Mouse (Mus musculus) neural tube, embryonic 14.5 days (tissue): ENCODE measurements around the gene Kif23. TPM values are rescaled to one million over a fixed set of nuclear protein-coding genes. Genes with fewer than 3 reads are reported as not detected.

Source experiments
- ATAC-seq: fragments of 200-750 bp; cut with Nextera tagmentation; 2 replicates; pipeline ENCODE4 v1.8.0; 2017; ENCODE audit warnings: low read depth, mild to moderate bottlenecking, moderate TSS enrichment, moderate library complexity
- H3K27ac ChIP-seq: fragments of 300-500 bp; sonication (generic); 2 replicates; pipeline ENCODE4 v1.5.1; 2014; ENCODE audit warnings: low read depth, mild to moderate bottlenecking, control low read depth, low read length, moderate library complexity, mixed read lengths
- H3K27me3 ChIP-seq: fragments of 300-500 bp; sonication (generic); 2 replicates; pipeline ENCODE4 v1.6.1; 2014; ENCODE audit warnings: low read length; ENCODE audit not compliant: control insufficient read depth, insufficient read depth
- H3K36me3 ChIP-seq: fragments of 300-500 bp; sonication (generic); 2 replicates; pipeline ENCODE4 v1.6.1; 2014; ENCODE audit warnings: low read length, mixed read lengths; ENCODE audit not compliant: control insufficient read depth, insufficient read depth
- H3K4me1 ChIP-seq: fragments of 300-500 bp; sonication (generic); 2 replicates; pipeline ENCODE4 v1.6.1; 2014; ENCODE audit warnings: low read length; ENCODE audit not compliant: control insufficient read depth, insufficient read depth
- H3K4me2 ChIP-seq: fragments of 300-500 bp; sonication (generic); 2 replicates; pipeline ENCODE4 v1.6.1; 2014; ENCODE audit warnings: mild to moderate bottlenecking, low read depth, low read length, control low read depth
- H3K4me3 ChIP-seq: fragments of 300-500 bp; sonication (generic); 2 replicates; pipeline ENCODE4 v1.5.1; 2014; ENCODE audit warnings: low read depth, low read length, control low read depth, mixed read lengths
- H3K9ac ChIP-seq: fragments of 300-500 bp; sonication (generic); replicated peaks from 2 replicates; pipeline ENCODE4 v1.6.1; 2014; ENCODE audit warnings: low read depth, mild to moderate bottlenecking, control low read depth, low read length, mixed read lengths
- H3K9me3 ChIP-seq: fragments of 300-500 bp; sonication (generic); 2 replicates; pipeline ENCODE4 v1.6.1; 2016; ENCODE audit warnings: low read length; ENCODE audit not compliant: control insufficient read depth
- WGBS: fragments of 180-500 bp; shearing (Covaris S2); extraction: QIAGEN DNeasy Blood & Tissue Kit; methylation state at CpG from one replicate; pipeline ENCODE4 v1.1.7; 2014; 5-methylcytosine and 5-hydroxymethylcytosine counted together
- polyA plus RNA-seq: library from polyadenylated mRNA; unstranded; fragments of >200 nt; fragmentation: Nextera tagmentation; extraction: Ambion mirVana; gene quantifications from 2 replicates; pipeline ENCODE4 v1.2.1, GENCODE M21; 2014

Gene Kif23
- polyA plus RNA-seq, 1 experiment from 2014 or later, result 7.6 TPM

- Histone ChIP-seq H3K9me3 (no peaks in the 10 kb centered on the region), H3K36me3 (no peaks in the 10 kb centered on the region), H3K4me3 (no peak overlapping the region), H3K4me1 (no peaks in the 10 kb centered on the region), H3K9ac (no peak overlapping the region), H3K27ac (no peak overlapping the region), H3K27me3 (no peaks in the 10 kb centered on the region), H3K4me2 (no peak overlapping the region)
- 88% methylated on average over 13 of the region's 13 CpGs for WGBS
- no peak for ATAC-seq
These were observed 30.8 kb upstream of the Kif23 start for GRCm38 (mm10) chr9:61977258-61977945.

- Histone ChIP-seq H3K4me1 (no peaks in the 10 kb centered on the region), H3K27ac (no peak overlapping the region), H3K27me3 (no peaks in the 10 kb centered on the region), H3K4me3 (no peak overlapping the region), H3K4me2 (no peak overlapping the region), H3K9ac (no peak overlapping the region), H3K9me3 (no peaks in the 10 kb centered on the region), H3K36me3 (no peaks in the 10 kb centered on the region)
- no peak for ATAC-seq
- 46% methylated on average over 9 of the region's 9 CpGs for WGBS
These were observed 25.5 kb upstream of the Kif23 start for GRCm38 (mm10) chr9:61972031-61972430.

GRCm38 (mm10) chr9:61971045-61971444 lies 24.5 kb upstream of the Kif23 start:
- Histone ChIP-seq H3K36me3 (no peaks in the 10 kb centered on the region), H3K4me3 (no peak overlapping the region), H3K4me1 (no peaks in the 10 kb centered on the region), H3K9ac (no peak overlapping the region), H3K4me2 (no peak overlapping the region), H3K9me3 (no peaks in the 10 kb centered on the region), H3K27me3 (no peaks in the 10 kb centered on the region), H3K27ac (no peak overlapping the region)
- ATAC-seq, result no peak
- WGBS, result 82% methylated on average over 3 of the region's 3 CpGs

GRCm38 (mm10) chr9:61967357-61967756 lies 20.8 kb upstream of the Kif23 start:
- Histone ChIP-seq H3K4me3 (no peak overlapping the region), H3K4me2 (no peak overlapping the region), H3K27me3 (no peaks in the 10 kb centered on the region), H3K9ac (no peak overlapping the region), H3K27ac (no peak overlapping the region), H3K36me3 (no peaks in the 10 kb centered on the region), H3K4me1 (0 out of 2 replicates have a peak, but pooled peaks cover 3% of the 10 kb centered on the region), H3K9me3 (no peaks in the 10 kb centered on the region)
- ATAC-seq, result no peak
- 86% methylated on average over 10 of the region's 10 CpGs for WGBS

DNA sequence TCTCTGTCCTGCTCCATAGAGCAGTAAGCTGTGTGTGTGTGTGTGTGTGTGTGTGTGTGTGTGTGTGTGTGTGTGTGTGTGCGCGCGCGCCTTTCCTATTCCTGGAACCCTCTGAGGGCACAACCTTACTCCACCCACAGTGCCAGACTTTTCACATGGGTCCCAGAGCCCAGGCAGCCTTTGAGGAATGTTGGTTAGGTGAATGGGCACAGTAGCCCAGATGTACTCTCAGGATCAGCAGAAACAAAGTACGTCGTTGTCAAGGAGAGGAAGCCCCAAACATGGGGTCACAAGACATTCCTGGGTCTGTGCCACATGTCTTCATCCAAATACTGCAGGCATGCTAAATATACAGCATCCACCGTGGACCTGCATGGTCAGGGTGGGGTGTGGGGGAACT lies 19.4 kb upstream of the Kif23 start:
- Histone ChIP-seq H3K4me3 (no peak overlapping the region), H3K4me2 (no peak overlapping the region), H3K9me3 (no peaks in the 10 kb centered on the region), H3K27me3 (no peaks in the 10 kb centered on the region), H3K27ac (no peak overlapping the region), H3K36me3 (no peaks in the 10 kb centered on the region), H3K9ac (no peak overlapping the region), H3K4me1 (0 out of 2 replicates have a peak, but pooled peaks cover 3% of the 10 kb centered on the region)
- ATAC-seq, result no peak
- WGBS, result 94% methylated on average over 7 of the region's 7 CpGs

- H3K9ac ChIP-seq, result no peak overlapping the region
- H3K27me3 ChIP-seq, result no peaks in the 10 kb centered on the region
- 0 out of 2 replicates have a peak, but pooled peaks cover 3% of the 10 kb centered on the region for H3K4me1 ChIP-seq
- 46% methylated on average over 4 of the region's 4 CpGs for whole genome bisulfite sequencing
- H3K9me3 ChIP-seq, result no peaks in the 10 kb centered on the region
- H3K4me2 ChIP-seq, result no peak overlapping the region
- no peaks in the 10 kb centered on the region for H3K36me3 ChIP-seq
- H3K27ac ChIP-seq, result no peak overlapping the region
- no peak overlapping the region for H3K4me3 ChIP-seq
- peak; percentile 65; the same call in 1 of the 2 replicates for ATAC-seq
These were observed 18.9 kb upstream of the Kif23 start for GRCm38 (mm10) chr9:61965411-61965930.

- 0 out of 2 replicates have a peak, but pooled peaks cover 3% of the 10 kb centered on the region for H3K4me1 ChIP-seq
- H3K9ac ChIP-seq, result no peak overlapping the region
- H3K9me3 ChIP-seq, result no peaks in the 10 kb centered on the region
- H3K36me3 ChIP-seq, result no peaks in the 10 kb centered on the region
- H3K27ac ChIP-seq, result no peak overlapping the region
- no peak overlapping the region for H3K4me2 ChIP-seq
- no peak for ATAC-seq
- 78% methylated on average over 6 of the region's 6 CpGs for WGBS
- no peak overlapping the region for H3K4me3 ChIP-seq
- no peaks in the 10 kb centered on the region for H3K27me3 ChIP-seq
These were observed 16.8 kb upstream of the Kif23 start for GRCm38 (mm10) chr9:61963356-61963755.

GRCm38 (mm10) chr9:61961181-61961580 lies 14.6 kb upstream of the Kif23 start:
- H3K36me3 ChIP-seq, result no peaks in the 10 kb centered on the region
- H3K4me2 ChIP-seq, result no peak overlapping the region
- H3K9ac ChIP-seq, result no peak overlapping the region
- H3K4me1 ChIP-seq, result 0 out of 2 replicates have a peak, but pooled peaks cover 3% of the 10 kb centered on the region
- ATAC-seq, result no peak
- H3K9me3 ChIP-seq, result no peaks in the 10 kb centered on the region
- no peak overlapping the region for H3K27ac ChIP-seq
- 89% methylated on average over 4 of the region's 4 CpGs for WGBS
- H3K27me3 ChIP-seq, result no peaks in the 10 kb centered on the region
- H3K4me3 ChIP-seq, result no peak overlapping the region

DNA sequence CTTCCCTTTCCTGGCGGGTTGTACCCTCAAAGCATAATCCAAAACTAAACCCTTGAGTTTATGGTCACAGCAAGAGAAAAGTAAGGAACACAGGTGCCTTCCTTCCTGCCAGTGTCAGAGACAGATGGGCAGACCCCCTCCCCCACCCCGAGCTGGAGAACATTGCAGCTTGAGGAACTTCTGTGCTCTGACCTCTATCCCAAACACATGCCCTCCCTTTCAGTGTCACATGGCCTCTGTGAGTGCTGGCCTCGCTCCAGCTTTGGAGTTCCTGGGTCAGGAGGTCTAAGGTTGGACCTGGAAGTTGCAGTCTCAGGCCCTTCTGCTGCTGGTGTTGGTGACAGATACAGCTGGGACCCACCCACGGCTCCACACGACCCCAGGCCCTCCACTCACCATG lies 14.2 kb upstream of the Kif23 start:
- no peaks in the 10 kb centered on the region for H3K36me3 ChIP-seq
- ATAC-seq, result no peak
- H3K4me1 ChIP-seq, result 0 out of 2 replicates have a peak, but pooled peaks cover 3% of the 10 kb centered on the region
- no peak overlapping the region for H3K27ac ChIP-seq
- H3K9ac ChIP-seq, result no peak overlapping the region
- 76% methylated on average over 5 of the region's 5 CpGs for WGBS
- H3K27me3 ChIP-seq, result no peaks in the 10 kb centered on the region
- H3K4me3 ChIP-seq, result no peak overlapping the region
- no peaks in the 10 kb centered on the region for H3K9me3 ChIP-seq
- H3K4me2 ChIP-seq, result no peak overlapping the region
